Mouse (Mus musculus) liver, postnatal 0 days (tissue): ENCODE data around the gene Map2k3. TPM values are rescaled to one million over a fixed set of nuclear protein-coding genes. Genes with fewer than 3 reads are reported as not detected.

Experiments
- ATAC-seq: fragments of 200-750 bp; cut with Nextera tagmentation; 2 replicates; pipeline ENCODE4 v1.8.0; 2017; ENCODE audit warnings: mild to moderate bottlenecking, moderate library complexity
- DNase-seq: peaks from one replicate; pipeline ENCODE4 v3.0.0-alpha.2; 2016
- H3K27ac ChIP-seq: fragments of 300-500 bp; sonication (generic); 2 replicates; pipeline ENCODE4 v1.5.1; 2014; ENCODE audit warnings: antibody characterized with exemption, moderate library complexity, mild to moderate bottlenecking, low read depth
- H3K27me3 ChIP-seq: fragments of 300-500 bp; sonication (generic); 2 replicates; pipeline ENCODE4 v1.6.1; 2014; ENCODE audit warnings: low read length, control low read depth, mixed read lengths; ENCODE audit not compliant: insufficient read depth
- H3K36me3 ChIP-seq: fragments of 300-500 bp; sonication (generic); replicated peaks from 2 replicates; pipeline ENCODE4 v1.6.1; 2014; ENCODE audit warnings: mild to moderate bottlenecking, control low read depth, low read length, moderate library complexity, mixed read lengths; ENCODE audit not compliant: insufficient read depth
- H3K4me1 ChIP-seq: fragments of 300-500 bp; sonication (generic); 2 replicates; pipeline ENCODE4 v1.6.1; 2014; ENCODE audit warnings: antibody characterized with exemption, mild to moderate bottlenecking, control low read depth; ENCODE audit not compliant: insufficient read depth
- H3K4me2 ChIP-seq: fragments of 300-500 bp; sonication (generic); 2 replicates; pipeline ENCODE4 v1.6.1; 2014; ENCODE audit warnings: low read depth, mild to moderate bottlenecking, low read length, moderate library complexity, mixed read lengths
- H3K4me3 ChIP-seq: fragments of 300-500 bp; sonication (generic); 2 replicates; pipeline ENCODE4 v1.5.1; 2014; ENCODE audit warnings: low read depth, low read length
- H3K9ac ChIP-seq: fragments of 300-500 bp; sonication (generic); replicated peaks from 2 replicates; pipeline ENCODE4 v1.6.1; 2014; ENCODE audit warnings: mild to moderate bottlenecking, moderate library complexity
- H3K9me3 ChIP-seq: fragments of 300-500 bp; sonication (generic); 2 replicates; pipeline ENCODE4 v1.6.1; 2016; ENCODE audit warnings: mild to moderate bottlenecking, control low read depth, low read length, mixed read lengths
- CTCF ChIP-seq: sonication (generic); IDR thresholded peaks from 2 replicates; pipeline ENCODE4 v1.5.1; 2016; ENCODE audit warnings: antibody characterized with exemption, low read depth
- EP300 ChIP-seq: IDR thresholded peaks from 2 replicates; pipeline ENCODE4 v1.6.1; 2016; ENCODE audit warnings: antibody characterized with exemption, low read depth, mild to moderate bottlenecking
- WGBS: fragments of 180-500 bp; shearing (Covaris S2); extraction: QIAGEN DNeasy Blood & Tissue Kit; methylation state at CpG from one replicate; pipeline ENCODE4 v1.1.7; 2014; ENCODE audit not compliant: insufficient replicate concordance; 5-methylcytosine and 5-hydroxymethylcytosine counted together
- polyA plus RNA-seq: library from polyadenylated mRNA; unstranded; fragments of >200 nt; fragmentation: Nextera tagmentation; extraction: Ambion mirVana; gene quantifications from 2 replicates; pipeline ENCODE4 v1.2.1, GENCODE M21; 2015

The Map2k3 gene
- polyA plus RNA-seq, 1 experiment from 2014 or later, result 66.5 TPM

GRCm38 (mm10) chr11:60909626-60910025, 22.2 kb upstream of the Map2k3 start:
- no peak for TF ChIP-seq EP300
- no peak for TF ChIP-seq CTCF
- no peak overlapping the region for H3K9ac ChIP-seq
- H3K4me1 ChIP-seq, result peaks cover 21% of the 10 kb centered on the region
- no peaks in the 10 kb centered on the region for H3K9me3 ChIP-seq
- H3K4me3 ChIP-seq, result no peak overlapping the region
- H3K4me2 ChIP-seq, result no peak overlapping the region
- H3K27me3 ChIP-seq, result no peaks in the 10 kb centered on the region
- 79% methylated on average over 1 of the region's 1 CpGs for WGBS
- peaks cover 10% of the 10 kb centered on the region for H3K36me3 ChIP-seq
- no peak overlapping the region for H3K27ac ChIP-seq
- ATAC-seq, result no peak
- DNase-seq, result no peak

DNA sequence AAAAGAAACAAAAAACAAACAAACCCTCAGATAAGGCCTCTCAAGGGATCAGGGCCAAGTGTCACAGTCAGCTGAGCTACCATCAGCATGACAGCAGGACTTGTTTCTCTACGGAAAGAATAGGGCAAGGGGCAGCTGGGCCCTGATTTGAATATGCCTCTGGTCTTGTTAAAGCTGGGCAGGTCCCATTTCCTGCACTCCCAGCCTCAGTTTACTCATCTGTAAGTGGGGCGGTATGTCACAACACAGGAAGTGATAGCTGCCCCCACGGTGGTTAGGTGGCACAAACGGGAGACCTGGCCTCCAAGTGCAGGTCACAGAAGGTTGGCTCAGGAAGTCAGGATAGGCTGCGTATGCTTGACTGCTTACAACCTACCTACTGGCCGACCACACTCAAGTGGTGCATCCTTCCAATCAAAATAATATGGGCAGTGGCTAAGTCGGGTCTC, 19.3 kb upstream of the Map2k3 start:
- Histone ChIP-seq H3K4me2 (peak overlapping the region; percentile 77), H3K36me3 (no peaks in the 10 kb centered on the region), H3K4me3 (peak overlapping the region; percentile 88), H3K27me3 (no peaks in the 10 kb centered on the region), H3K9me3 (no peaks in the 10 kb centered on the region), H3K27ac (0 out of 2 replicates have a peak overlapping the region, but pooled peaks have one; percentile 32), H3K9ac (peak overlapping the region; percentile 81), H3K4me1 (peaks cover 23% of the 10 kb centered on the region)
- no peak for ATAC-seq
- WGBS, result 19% methylated on average over 7 of the region's 7 CpGs
- TF ChIP-seq EP300 (no peak), CTCF (no peak)
- no peak for DNase-seq

GRCm38 (mm10) chr11:60913301-60914196, 18.3 kb upstream of the Map2k3 start:
- Histone ChIP-seq H3K4me3 (peak overlapping the region; percentile 88), H3K36me3 (no peaks in the 10 kb centered on the region), H3K9me3 (no peaks in the 10 kb centered on the region), H3K27ac (peak overlapping the region; percentile 82), H3K9ac (peak overlapping the region; percentile 81), H3K4me2 (peak overlapping the region; percentile 77), H3K4me1 (peaks cover 23% of the 10 kb centered on the region), H3K27me3 (no peaks in the 10 kb centered on the region)
- DNase-seq, result peak; percentile 94
- under 1% methylated on average over 84 of the region's 86 CpGs for WGBS
- peak; percentile 93 for ATAC-seq
- TF ChIP-seq CTCF (no peak), EP300 (no peak)

DNA sequence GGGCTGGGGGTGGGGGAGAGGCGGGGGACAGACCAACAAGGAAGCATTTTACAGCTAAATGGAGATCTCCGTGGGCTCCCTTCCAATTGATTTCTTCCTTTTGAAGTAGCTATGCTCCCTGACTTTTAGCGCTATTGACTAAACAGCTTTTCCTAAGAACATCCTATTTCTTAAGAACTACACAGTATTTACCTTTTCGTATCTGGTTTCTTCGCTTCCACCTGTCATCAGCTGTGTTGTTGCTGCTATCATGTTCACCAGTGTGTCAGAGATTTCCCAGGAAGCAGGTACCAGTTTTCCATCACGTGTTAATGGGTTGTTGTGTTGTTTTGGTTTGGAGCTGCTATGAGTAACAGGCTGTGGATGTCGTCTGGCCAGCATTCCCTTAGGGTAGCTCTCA, 17.3 kb upstream of the Map2k3 start, which contains the start of gene Natd1:
TSS of gene Natd1 (minus strand) at position 260 of the 400 bp plus-strand sequence.
- Histone ChIP-seq H3K4me1 (peaks cover 23% of the 10 kb centered on the region), H3K27ac (peak within 1 kb of the TSS; percentile 82), H3K4me3 (peak within 1 kb of the TSS; percentile 88), H3K27me3 (no peaks in the 10 kb centered on the region), H3K36me3 (no peaks in the 10 kb centered on the region), H3K9ac (peak within 1 kb of the TSS; percentile 81), H3K4me2 (peak within 1 kb of the TSS; percentile 77), H3K9me3 (no peaks in the 10 kb centered on the region)
- TF ChIP-seq EP300, result no peak
- no peak for TF ChIP-seq CTCF
- ATAC-seq, result no peak
- WGBS, result 43% methylated on average over 7 of the region's 7 CpGs
- no peak for DNase-seq

DNA sequence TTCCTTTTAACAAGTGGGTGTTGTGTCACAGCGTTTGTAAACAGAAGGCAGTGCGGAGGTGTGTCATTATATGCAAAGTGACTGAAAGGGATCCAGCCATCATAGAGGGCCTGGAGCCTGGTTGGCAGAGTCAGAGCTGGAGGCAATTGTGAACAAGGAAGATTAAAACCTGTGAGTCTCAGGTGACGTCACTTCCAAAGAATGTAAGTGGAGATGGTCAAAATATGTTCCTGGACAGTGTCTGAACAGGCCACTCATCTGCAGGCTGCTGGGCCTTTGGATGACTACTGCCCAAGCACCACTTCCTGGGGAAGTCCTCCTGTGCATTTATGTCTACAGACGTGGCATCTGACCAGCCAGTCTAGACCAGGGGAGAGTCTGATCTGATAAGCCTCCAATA, 16.6 kb upstream of the Map2k3 start:
- no peak overlapping the region for H3K4me2 ChIP-seq
- no peaks in the 10 kb centered on the region for H3K9me3 ChIP-seq
- no peak overlapping the region for H3K27ac ChIP-seq
- peaks cover 28% of the 10 kb centered on the region for H3K4me1 ChIP-seq
- H3K9ac ChIP-seq, result no peak overlapping the region
- H3K36me3 ChIP-seq, result no peaks in the 10 kb centered on the region
- 72% methylated on average over 4 of the region's 4 CpGs for whole genome bisulfite sequencing
- TF ChIP-seq EP300 (no peak), CTCF (no peak)
- ATAC-seq (no peak), DNase-seq (no peak)
- no peaks in the 10 kb centered on the region for H3K27me3 ChIP-seq
- no peak overlapping the region for H3K4me3 ChIP-seq

- Histone ChIP-seq H3K27me3 (no peaks in the 10 kb centered on the region), H3K9ac (no peak overlapping the region), H3K9me3 (no peaks in the 10 kb centered on the region), H3K4me1 (peaks cover 30% of the 10 kb centered on the region), H3K27ac (no peak overlapping the region), H3K4me3 (no peak overlapping the region), H3K36me3 (0 out of 2 replicates have a peak, but pooled peaks cover 2% of the 10 kb centered on the region), H3K4me2 (no peak overlapping the region)
- ATAC-seq (peak; percentile 18; the same call in 1 of the 2 replicates), DNase-seq (no peak)
- TF ChIP-seq EP300 (no peak), CTCF (no peak)
- WGBS, result 45% methylated on average over 2 of the region's 2 CpGs
Measured at GRCm38 (mm10) chr11:60920021-60920420, 11.8 kb upstream of the Map2k3 start.
